Mouse (Mus musculus) megakaryocyte, embryonic 14.5 days (primary cell): ENCODE results near the gene Rapgef5.

Source experiments
- FLI1 ChIP-seq: IDR thresholded peaks from 2 replicates; pipeline ENCODE4 v1.6.1; 2012; ENCODE audit warnings: low read length, inconsistent platforms, mixed read lengths
- GATA1 ChIP-seq: IDR thresholded peaks from 3 replicates; pipeline ENCODE4 v1.6.1; 2012; ENCODE audit warnings: mixed read lengths, low read length, inconsistent platforms, borderline replicate concordance

GRCm38 (mm10) chr12:117681273-117681672 is 165.0 kb downstream of the Rapgef5 start:
- TF ChIP-seq GATA1 (no peak), FLI1 (no peak)
